Mouse (Mus musculus) monocyte, adult 2 months (primary cell): ENCODE results near the gene Olfr1128.
"Not testable (repeated sequence)": the region's sequence is repeated elsewhere in the genome, so short reads cannot be mapped to it uniquely, and the experiment has no call there.

Experiments used
- DNase-seq, 2 experiments: peaks; one replicate each; pipeline ENCODE4 v3.0.0; 2022; ENCODE audit warnings: low spot score in 2 of 2, low read depth in 1 of 2

Olfr1128 gene

DNA sequence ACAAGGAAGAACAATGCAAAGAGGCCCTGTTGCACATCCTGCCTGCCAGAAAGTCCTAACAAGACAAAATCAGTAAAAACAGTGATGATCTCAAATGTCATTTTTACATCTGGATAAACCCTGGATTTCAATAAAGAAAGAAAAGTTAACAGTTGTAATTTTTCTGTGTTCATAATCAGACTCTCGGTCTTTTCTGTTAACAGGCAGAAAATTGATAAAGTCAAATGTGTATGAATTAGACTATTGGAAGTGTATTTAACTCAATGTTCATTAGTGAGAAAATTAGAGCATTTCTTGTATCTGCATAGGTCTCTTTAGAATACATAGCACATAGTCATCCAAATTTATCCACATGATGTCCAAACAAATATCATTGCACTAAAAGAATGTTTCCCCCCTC, at the start of gene Olfr1128:
Olfr1128 (minus strand) TSS at position 101 of the 400 bp plus-strand sequence.
- no peak for DNase-seq

DNA sequence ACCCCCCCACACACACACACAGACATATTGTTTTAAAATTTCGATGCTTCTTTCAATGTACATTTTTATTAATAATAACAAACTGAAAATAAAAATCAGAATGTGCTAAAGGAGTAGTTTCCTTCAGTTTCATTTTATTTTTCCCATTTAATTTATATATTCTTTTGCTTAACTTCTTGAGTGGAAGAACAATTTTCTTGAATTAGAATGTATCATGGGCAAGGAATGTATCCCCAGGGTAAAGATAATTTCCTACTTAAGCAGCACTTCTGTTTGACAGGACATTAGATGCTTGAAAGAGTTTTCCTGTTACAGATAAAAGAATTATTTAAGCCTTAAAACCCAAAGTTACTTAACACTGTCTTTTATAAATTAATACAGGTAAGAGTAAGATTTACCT, 28.3 kb upstream of the Olfr1128 start, which contains the start of gene Olfr1129:
Olfr1129 (plus strand) TSS at position 301 of the 400 bp plus-strand sequence.
- not testable (repeated sequence) for DNase-seq

DNA sequence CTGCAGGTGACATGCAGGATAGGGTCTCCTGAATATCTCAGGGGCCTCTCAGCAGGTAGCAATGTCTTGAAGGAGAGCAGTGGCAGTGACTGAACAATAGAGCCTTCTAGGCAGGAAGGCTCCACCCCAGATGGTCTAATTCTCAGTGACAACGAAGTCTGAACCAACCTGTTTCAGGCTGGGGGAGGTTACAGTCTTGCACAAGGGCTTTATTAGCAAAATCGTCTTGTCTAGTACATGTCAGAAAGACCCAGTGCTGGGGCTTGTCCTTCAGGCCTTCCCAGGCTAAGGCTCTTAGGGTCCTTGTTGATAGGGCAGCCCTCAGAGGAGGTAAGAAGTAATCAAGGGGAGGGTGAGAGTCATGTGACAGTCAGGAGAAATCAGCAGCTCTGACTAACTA, 10.5 kb downstream of the Olfr1128 start:
- no peak for DNase-seq

DNA sequence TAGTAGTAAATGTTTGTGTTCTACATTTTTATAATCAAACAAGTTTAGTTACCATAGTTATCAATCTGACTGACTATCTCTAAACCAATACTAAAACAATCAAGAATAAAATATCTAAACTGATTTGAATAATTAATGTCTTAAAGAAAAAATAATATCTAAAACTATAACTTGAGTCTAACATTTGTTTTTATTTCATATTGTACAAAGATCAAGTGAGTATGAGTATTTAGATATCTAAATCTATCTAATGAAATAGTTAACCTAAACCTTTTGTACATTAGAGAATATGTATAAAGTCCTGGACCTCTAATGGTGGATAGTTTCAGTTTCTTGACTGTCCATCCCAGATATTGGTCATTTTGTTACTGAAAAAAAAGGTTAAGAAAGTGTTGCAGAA, 13.8 kb downstream of the Olfr1128 start, which contains the start of gene Olfr153:
Olfr153 (plus strand) TSS at position 301 of the 400 bp plus-strand sequence.
- no peak for DNase-seq

DNA sequence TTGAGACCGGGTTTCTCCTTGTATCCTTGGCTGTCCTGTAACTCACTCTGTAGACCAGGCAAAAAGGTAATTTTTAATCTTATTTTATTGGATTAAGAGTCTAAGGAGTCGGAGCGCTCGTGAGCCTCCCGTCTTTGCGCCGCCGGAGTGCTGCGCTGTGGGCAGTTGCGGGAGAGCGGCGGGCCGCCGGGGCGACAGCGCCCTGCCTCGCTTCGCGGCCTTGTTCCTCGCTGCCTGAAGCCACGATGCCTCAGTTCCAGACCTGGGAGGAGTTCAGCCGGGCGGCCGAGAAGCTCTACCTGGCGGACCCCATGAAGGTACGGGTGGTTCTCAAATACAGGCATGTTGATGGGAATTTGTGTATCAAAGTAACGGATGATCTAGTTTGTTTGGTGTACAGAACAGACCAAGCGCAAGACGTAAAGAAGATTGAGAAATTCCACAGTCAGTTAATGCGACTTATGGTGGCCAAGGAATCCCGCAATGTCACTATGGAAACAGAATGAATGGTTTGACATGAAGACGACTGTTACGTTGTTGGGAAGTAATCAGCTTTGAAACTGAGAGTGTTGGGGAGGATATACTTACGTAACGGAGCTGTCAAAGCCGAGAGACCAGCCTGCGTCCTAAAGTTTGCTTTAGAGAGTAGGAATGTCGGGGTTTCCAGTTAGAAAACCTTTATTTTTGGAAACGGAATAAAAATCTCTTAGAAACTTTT, 19.3 kb downstream of the Olfr1128 start:
- not testable (repeated sequence) for DNase-seq

DNA sequence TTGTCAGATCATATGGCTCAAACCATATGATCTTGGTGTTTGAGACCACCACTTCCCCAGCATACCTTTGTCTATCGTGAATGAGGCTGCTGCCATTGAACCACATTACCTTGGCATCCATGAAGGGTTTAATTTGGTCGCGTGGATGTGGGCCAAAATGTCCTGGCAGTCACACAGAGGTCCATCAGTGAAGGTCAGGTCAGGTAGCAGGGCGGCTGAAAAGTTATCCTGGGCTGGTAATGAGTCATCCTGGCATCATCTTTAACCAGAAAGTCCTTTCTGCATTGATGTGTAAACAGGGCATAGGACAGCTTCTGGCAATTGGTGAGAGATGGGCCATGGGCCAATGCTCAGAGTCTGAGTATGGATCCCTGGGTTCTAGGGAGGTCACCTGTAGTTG, 24.7 kb downstream of the Olfr1128 start:
- DNase-seq, result no peak

DNA sequence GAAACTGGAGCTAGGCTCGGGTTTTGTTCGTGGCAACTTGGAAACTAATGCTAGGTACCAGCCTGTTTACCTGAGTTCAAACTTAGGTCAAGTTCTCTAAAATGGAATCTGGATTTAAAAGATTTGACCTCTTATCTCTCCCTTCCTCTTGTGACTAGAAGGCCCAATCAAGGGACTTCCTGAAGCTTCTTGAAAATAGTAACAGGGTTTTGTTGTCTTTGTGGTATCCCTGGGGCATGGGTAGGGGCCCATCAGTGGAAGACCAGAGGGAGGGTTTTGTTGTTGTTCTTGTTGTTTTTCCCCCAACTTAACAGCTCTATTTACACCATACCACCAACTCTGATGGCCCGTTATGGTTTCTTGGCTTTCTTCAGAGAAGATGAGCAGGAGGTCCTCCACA, 28.8 kb downstream of the Olfr1128 start:
- DNase-seq, result no peak

DNA sequence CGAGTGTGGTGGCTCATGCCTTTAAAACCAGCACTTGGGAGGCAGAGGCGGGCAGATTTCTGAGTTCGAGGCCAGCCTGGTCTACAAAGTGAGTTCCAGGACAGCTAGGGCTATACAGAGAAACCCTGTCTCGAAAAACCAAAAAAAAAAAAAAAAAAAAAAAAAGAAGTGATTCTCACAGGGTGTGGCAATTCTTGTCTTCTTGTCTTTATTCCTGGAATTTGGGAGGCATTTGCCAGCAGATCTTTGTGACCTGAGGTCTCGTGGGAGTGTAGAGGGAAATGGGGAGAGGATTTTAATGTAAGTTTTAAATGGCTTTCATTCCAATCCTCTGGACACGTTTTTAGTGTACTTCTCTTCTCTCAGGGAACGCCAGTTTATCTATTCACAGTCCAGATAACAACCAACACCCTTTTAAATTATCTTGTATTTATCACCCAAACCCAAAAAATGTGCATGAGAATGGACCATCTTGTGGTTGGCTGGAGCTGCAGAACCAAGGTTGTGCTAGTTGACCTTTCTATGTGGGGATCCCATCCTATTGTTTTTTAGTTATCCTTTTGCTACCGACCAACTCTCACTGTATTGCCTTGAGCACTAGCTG, 29.8 kb downstream of the Olfr1128 start:
- no peak for DNase-seq

DNA sequence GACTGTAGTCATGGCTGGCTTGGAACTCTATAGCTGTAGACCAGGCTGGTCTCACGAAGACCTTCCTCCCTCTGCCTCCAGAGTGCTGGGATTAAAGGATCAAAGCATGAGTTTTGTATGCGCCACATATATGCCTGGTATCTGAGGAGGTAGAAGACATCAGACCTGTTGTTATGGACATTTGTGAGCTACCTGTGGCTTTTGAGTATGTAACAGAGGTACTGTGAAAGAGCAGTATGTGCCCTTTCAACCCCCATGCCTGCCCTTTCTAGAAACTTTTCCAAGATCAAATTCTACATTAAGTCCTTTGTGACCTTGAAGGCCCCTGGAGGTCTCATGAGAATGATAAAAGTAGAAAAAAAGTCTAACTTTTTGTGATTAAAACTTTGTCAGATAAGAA, 30.3 kb downstream of the Olfr1128 start:
- DNase-seq, result no peak

DNA sequence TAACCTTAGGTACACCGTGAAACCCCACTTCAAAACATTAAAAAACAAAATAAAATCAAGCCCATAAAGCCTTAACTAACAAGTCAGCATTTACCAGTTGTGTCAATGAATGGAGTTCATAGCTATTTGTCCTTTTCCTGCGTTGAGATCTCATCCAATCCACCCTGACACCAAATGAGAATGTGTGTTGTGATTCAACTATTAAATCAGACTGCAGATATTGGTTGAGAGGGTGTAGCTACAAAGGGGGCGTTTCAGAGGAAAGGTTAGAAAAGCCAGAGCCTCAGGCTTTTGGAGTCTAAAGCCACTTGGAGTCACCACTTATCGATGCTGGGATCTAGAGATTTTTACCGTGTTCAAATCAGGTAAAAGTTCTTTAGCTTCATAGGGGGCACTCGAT, 39.1 kb downstream of the Olfr1128 start, which contains the start of gene Pramel6:
Pramel6 (plus strand) TSS at position 301 of the 400 bp plus-strand sequence.
- DNase-seq, result no peak

DNA sequence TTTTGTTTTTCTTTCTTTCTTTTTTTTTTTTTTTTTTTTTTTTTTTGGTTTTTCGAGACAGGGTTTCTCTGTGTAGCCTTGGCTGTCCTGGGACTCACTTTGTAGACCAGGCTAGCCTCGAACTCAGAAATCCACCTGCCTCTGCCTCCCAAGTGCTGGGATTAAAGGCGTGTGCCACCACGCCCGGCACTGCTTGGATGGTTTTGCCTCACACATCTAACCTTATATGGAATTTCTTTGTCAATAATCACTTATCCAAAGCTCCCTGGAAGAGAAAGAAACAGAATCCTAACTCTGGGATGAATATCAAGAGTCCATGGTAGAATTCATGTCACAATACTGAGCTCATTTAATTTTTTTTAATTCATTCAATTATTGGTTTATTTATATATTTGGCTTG, 48.3 kb downstream of the Olfr1128 start, which contains the start of gene Pramel7:
Pramel7 (minus strand) TSS at position 101 of the 400 bp plus-strand sequence.
- DNase-seq, result not testable (repeated sequence)
